Mouse (Mus musculus) liver, postnatal 0 days (tissue): ENCODE measurements around the gene Actn4. TPM values are rescaled to one million over a fixed set of nuclear protein-coding genes. Genes with fewer than 3 reads are reported as not detected.

Experiments used
- ATAC-seq: fragments of 200-750 bp; cut with Nextera tagmentation; 2 replicates; pipeline ENCODE4 v1.8.0; 2017; ENCODE audit warnings: mild to moderate bottlenecking, moderate library complexity
- DNase-seq: peaks from one replicate; pipeline ENCODE4 v3.0.0-alpha.2; 2016
- H3K27ac ChIP-seq: fragments of 300-500 bp; sonication (generic); 2 replicates; pipeline ENCODE4 v1.5.1; 2014; ENCODE audit warnings: antibody characterized with exemption, moderate library complexity, mild to moderate bottlenecking, low read depth
- H3K27me3 ChIP-seq: fragments of 300-500 bp; sonication (generic); 2 replicates; pipeline ENCODE4 v1.6.1; 2014; ENCODE audit warnings: low read length, control low read depth, mixed read lengths; ENCODE audit not compliant: insufficient read depth
- H3K36me3 ChIP-seq: fragments of 300-500 bp; sonication (generic); replicated peaks from 2 replicates; pipeline ENCODE4 v1.6.1; 2014; ENCODE audit warnings: mild to moderate bottlenecking, control low read depth, low read length, moderate library complexity, mixed read lengths; ENCODE audit not compliant: insufficient read depth
- H3K4me1 ChIP-seq: fragments of 300-500 bp; sonication (generic); 2 replicates; pipeline ENCODE4 v1.6.1; 2014; ENCODE audit warnings: antibody characterized with exemption, mild to moderate bottlenecking, control low read depth; ENCODE audit not compliant: insufficient read depth
- H3K4me2 ChIP-seq: fragments of 300-500 bp; sonication (generic); 2 replicates; pipeline ENCODE4 v1.6.1; 2014; ENCODE audit warnings: low read depth, mild to moderate bottlenecking, low read length, moderate library complexity, mixed read lengths
- H3K4me3 ChIP-seq: fragments of 300-500 bp; sonication (generic); 2 replicates; pipeline ENCODE4 v1.5.1; 2014; ENCODE audit warnings: low read depth, low read length
- H3K9ac ChIP-seq: fragments of 300-500 bp; sonication (generic); replicated peaks from 2 replicates; pipeline ENCODE4 v1.6.1; 2014; ENCODE audit warnings: mild to moderate bottlenecking, moderate library complexity
- H3K9me3 ChIP-seq: fragments of 300-500 bp; sonication (generic); 2 replicates; pipeline ENCODE4 v1.6.1; 2016; ENCODE audit warnings: mild to moderate bottlenecking, control low read depth, low read length, mixed read lengths
- CTCF ChIP-seq: sonication (generic); IDR thresholded peaks from 2 replicates; pipeline ENCODE4 v1.5.1; 2016; ENCODE audit warnings: antibody characterized with exemption, low read depth
- EP300 ChIP-seq: IDR thresholded peaks from 2 replicates; pipeline ENCODE4 v1.6.1; 2016; ENCODE audit warnings: antibody characterized with exemption, low read depth, mild to moderate bottlenecking
- WGBS: fragments of 180-500 bp; shearing (Covaris S2); extraction: QIAGEN DNeasy Blood & Tissue Kit; methylation state at CpG from one replicate; pipeline ENCODE4 v1.1.7; 2014; ENCODE audit not compliant: insufficient replicate concordance; 5-methylcytosine and 5-hydroxymethylcytosine counted together
- polyA plus RNA-seq: library from polyadenylated mRNA; unstranded; fragments of >200 nt; fragmentation: Nextera tagmentation; extraction: Ambion mirVana; gene quantifications from 2 replicates; pipeline ENCODE4 v1.2.1, GENCODE M21; 2015

The Actn4 gene
- polyA plus RNA-seq, 1 experiment from 2014 or later: 81.2 TPM

GRCm38 (mm10) chr7:28953476-28954376 is 8.4 kb downstream of the Actn4 start:
- Histone ChIP-seq H3K9me3 (no peaks in the 10 kb centered on the region), H3K4me2 (peak overlapping the region; percentile 56), H3K27ac (peak overlapping the region; percentile 76), H3K27me3 (no peaks in the 10 kb centered on the region), H3K4me1 (peaks cover 91% of the 10 kb centered on the region), H3K4me3 (no peak overlapping the region), H3K9ac (peak overlapping the region; percentile 5), H3K36me3 (peaks cover 12% of the 10 kb centered on the region)
- no peak for DNase-seq
- peak; percentile 78 for ATAC-seq
- TF ChIP-seq CTCF (no peak), EP300 (peak; percentile 58)
- 36% methylated on average over 2 of the region's 2 CpGs for WGBS

GRCm38 (mm10) chr7:28952786-28953185 is 9.4 kb downstream of the Actn4 start:
- H3K4me1 ChIP-seq: peaks cover 89% of the 10 kb centered on the region
- no peaks in the 10 kb centered on the region for H3K9me3 ChIP-seq
- no peak overlapping the region for H3K4me3 ChIP-seq
- no peak overlapping the region for H3K9ac ChIP-seq
- peaks cover 12% of the 10 kb centered on the region for H3K36me3 ChIP-seq
- no peaks in the 10 kb centered on the region for H3K27me3 ChIP-seq
- TF ChIP-seq CTCF (no peak), EP300 (no peak)
- no peak for DNase-seq
- no peak for ATAC-seq
- peak overlapping the region; percentile 11; the same call in 1 of the 2 replicates for H3K4me2 ChIP-seq
- H3K27ac ChIP-seq: peak overlapping the region; percentile 49; the same call in 1 of the 2 replicates
- WGBS: 28% methylated on average over 3 of the region's 3 CpGs

- no peak for DNase-seq
- Histone ChIP-seq H3K9me3 (no peaks in the 10 kb centered on the region), H3K4me2 (no peak overlapping the region), H3K36me3 (peaks cover 12% of the 10 kb centered on the region), H3K9ac (no peak overlapping the region), H3K27me3 (no peaks in the 10 kb centered on the region), H3K4me3 (no peak overlapping the region), H3K4me1 (peaks cover 89% of the 10 kb centered on the region), H3K27ac (no peak overlapping the region)
- 85% methylated on average over 2 of the region's 2 CpGs for WGBS
- TF ChIP-seq CTCF (no peak), EP300 (no peak)
- no peak for ATAC-seq
These were observed 10.4 kb downstream of the Actn4 start for GRCm38 (mm10) chr7:28951764-28952163.

GRCm38 (mm10) chr7:28950346-28951037 is 11.6 kb downstream of the Actn4 start:
- ATAC-seq (no peak), DNase-seq (no peak)
- no peaks in the 10 kb centered on the region for H3K27me3 ChIP-seq
- WGBS: 83% methylated on average over 10 of the region's 10 CpGs
- no peak overlapping the region for H3K4me3 ChIP-seq
- H3K27ac ChIP-seq: no peak overlapping the region
- H3K9ac ChIP-seq: no peak overlapping the region
- peaks cover 88% of the 10 kb centered on the region for H3K4me1 ChIP-seq
- peaks cover 12% of the 10 kb centered on the region for H3K36me3 ChIP-seq
- TF ChIP-seq CTCF: no peak
- no peak for TF ChIP-seq EP300
- H3K9me3 ChIP-seq: no peaks in the 10 kb centered on the region
- H3K4me2 ChIP-seq: no peak overlapping the region

- Histone ChIP-seq H3K36me3 (peaks cover 12% of the 10 kb centered on the region), H3K4me1 (peaks cover 86% of the 10 kb centered on the region), H3K9me3 (no peaks in the 10 kb centered on the region), H3K27me3 (no peaks in the 10 kb centered on the region), H3K4me3 (no peak overlapping the region), H3K27ac (no peak overlapping the region), H3K4me2 (no peak overlapping the region), H3K9ac (no peak overlapping the region; the same call in 1 of the 2 replicates)
- TF ChIP-seq CTCF (no peak), EP300 (no peak)
- no peak for ATAC-seq
- DNase-seq: no peak
- WGBS: 79% methylated on average over 2 of the region's 2 CpGs
These were observed 12.8 kb downstream of the Actn4 start for GRCm38 (mm10) chr7:28949298-28949697.

- H3K9ac ChIP-seq: no peak overlapping the region
- no peak for DNase-seq
- 91% methylated on average over 7 of the region's 7 CpGs for WGBS
These were observed 13.4 kb downstream of the Actn4 start for GRCm38 (mm10) chr7:28948746-28949145.

More at GRCm38 (mm10) chr7:28948746-28949145, 13.4 kb downstream of the Actn4 start:
- no peaks in the 10 kb centered on the region for H3K9me3 ChIP-seq
- no peak for TF ChIP-seq CTCF
- TF ChIP-seq EP300: no peak
- no peaks in the 10 kb centered on the region for H3K27me3 ChIP-seq
- H3K36me3 ChIP-seq: peaks cover 12% of the 10 kb centered on the region
- no peak overlapping the region for H3K27ac ChIP-seq
- H3K4me2 ChIP-seq: no peak overlapping the region
- ATAC-seq: no peak
- peaks cover 83% of the 10 kb centered on the region for H3K4me1 ChIP-seq
- no peak overlapping the region for H3K4me3 ChIP-seq
